Mouse (Mus musculus): ENCODE data around the gene Msantd2. TPM values are rescaled to one million over a fixed set of nuclear protein-coding genes. Genes with fewer than 3 reads are reported as not detected.

Msantd2 gene
- polyA plus RNA-seq, 1 experiment = 10.4 TPM

GRCm38 (mm10) chr9:37485146-37485545 is 4.0 kb upstream of the Msantd2 start:
- no peak overlapping the region for H3K4me3 ChIP-seq (ENCODE audit: insufficient read depth, low read depth, low read length)
- H3K27ac ChIP-seq (replicated peaks; ENCODE audit: low read depth, low read length) = no peak overlapping the region

GRCm38 (mm10) chr9:37488041-37488440 is 1.1 kb upstream of the Msantd2 start:
- peaks cover 9% of the 10 kb centered on the region for H3K4me1 ChIP-seq (ENCODE audit: control insufficient read depth, insufficient read depth, insufficient read length, low read length)
- H3K4me3 ChIP-seq (ENCODE audit: insufficient read depth, low read depth, low read length) = peak overlapping the region; percentile 96
- 0 out of 2 replicates have a peak overlapping the region, but pooled peaks have one; percentile 25 for H3K27ac ChIP-seq (replicated peaks; ENCODE audit: low read depth, low read length)

More at GRCm38 (mm10) chr9:37485146-37485545, 4.0 kb upstream of the Msantd2 start:
- H3K4me1 ChIP-seq (ENCODE audit: control insufficient read depth, insufficient read depth, insufficient read length, low read length) = peaks cover 6% of the 10 kb centered on the region

GRCm38 (mm10) chr9:37489446-37490120 is 464 bp downstream of the Msantd2 start:
- peak overlapping the region; percentile 96 for H3K4me3 ChIP-seq (ENCODE audit: insufficient read depth, low read depth, low read length)
- no peak overlapping the region for H3K27ac ChIP-seq (replicated peaks; ENCODE audit: low read depth, low read length)
- H3K4me1 ChIP-seq (ENCODE audit: control insufficient read depth, insufficient read depth, insufficient read length, low read length) = peaks cover 9% of the 10 kb centered on the region

- Histone ChIP-seq H3K27ac (replicated peaks; ENCODE audit: low read depth, low read length) (no peak overlapping the region), H3K4me1 (ENCODE audit: control insufficient read depth, insufficient read depth, insufficient read length, low read length) (no peaks in the 10 kb centered on the region)
Observed at GRCm38 (mm10) chr9:37495761-37496160, 6.6 kb downstream of the Msantd2 start.

GRCm38 (mm10) chr9:37496325-37496724 is 7.2 kb downstream of the Msantd2 start:
- H3K4me3 ChIP-seq (ENCODE audit: insufficient read depth, low read depth, low read length) = no peak overlapping the region
- H3K4me1 ChIP-seq (ENCODE audit: control insufficient read depth, insufficient read depth, insufficient read length, low read length) = no peaks in the 10 kb centered on the region
- H3K27ac ChIP-seq (replicated peaks; ENCODE audit: low read depth, low read length) = no peak overlapping the region

More at GRCm38 (mm10) chr9:37495761-37496160, 6.6 kb downstream of the Msantd2 start:
- H3K4me3 ChIP-seq (ENCODE audit: insufficient read depth, low read depth, low read length) = no peak overlapping the region

GRCm38 (mm10) chr9:37500201-37500600 is 11.1 kb downstream of the Msantd2 start:
- no peak overlapping the region for H3K27ac ChIP-seq (replicated peaks; ENCODE audit: low read depth, low read length)
- H3K4me1 ChIP-seq (ENCODE audit: control insufficient read depth, insufficient read depth, insufficient read length, low read length) = no peaks in the 10 kb centered on the region
- no peak overlapping the region for H3K4me3 ChIP-seq (ENCODE audit: insufficient read depth, low read depth, low read length)

- H3K4me3 ChIP-seq (ENCODE audit: insufficient read depth, low read depth, low read length) = no peak overlapping the region
- H3K4me1 ChIP-seq (ENCODE audit: control insufficient read depth, insufficient read depth, insufficient read length, low read length) = no peaks in the 10 kb centered on the region
- H3K27ac ChIP-seq (replicated peaks; ENCODE audit: low read depth, low read length) = no peak overlapping the region
Observed at GRCm38 (mm10) chr9:37501170-37501569, 12.1 kb downstream of the Msantd2 start.

- H3K27ac ChIP-seq (replicated peaks; ENCODE audit: low read depth, low read length) = no peak overlapping the region
Observed at GRCm38 (mm10) chr9:37504348-37504747, 15.2 kb downstream of the Msantd2 start.

GRCm38 (mm10) chr9:37506023-37506422 is 16.9 kb downstream of the Msantd2 start:
- no peak overlapping the region for H3K4me3 ChIP-seq (ENCODE audit: insufficient read depth, low read depth, low read length)
- H3K4me1 ChIP-seq (ENCODE audit: control insufficient read depth, insufficient read depth, insufficient read length, low read length) = 0 out of 2 replicates have a peak, but pooled peaks cover 2% of the 10 kb centered on the region
- no peak overlapping the region for H3K27ac ChIP-seq (replicated peaks; ENCODE audit: low read depth, low read length)

More at GRCm38 (mm10) chr9:37504348-37504747, 15.2 kb downstream of the Msantd2 start:
- no peak overlapping the region for H3K4me3 ChIP-seq (ENCODE audit: insufficient read depth, low read depth, low read length)
- no peaks in the 10 kb centered on the region for H3K4me1 ChIP-seq (ENCODE audit: control insufficient read depth, insufficient read depth, insufficient read length, low read length)

- 0 out of 2 replicates have a peak, but pooled peaks cover 2% of the 10 kb centered on the region for H3K4me1 ChIP-seq (ENCODE audit: control insufficient read depth, insufficient read depth, insufficient read length, low read length)
- no peak overlapping the region for H3K4me3 ChIP-seq (ENCODE audit: insufficient read depth, low read depth, low read length)
- no peak overlapping the region for H3K27ac ChIP-seq (replicated peaks; ENCODE audit: low read depth, low read length)
Observed at GRCm38 (mm10) chr9:37512097-37512496, 23.0 kb downstream of the Msantd2 start.

GRCm38 (mm10) chr9:37514456-37514855 is 25.3 kb downstream of the Msantd2 start:
- H3K27ac ChIP-seq (replicated peaks; ENCODE audit: low read depth, low read length) = no peak overlapping the region

GRCm38 (mm10) chr9:37517467-37517866 is 28.3 kb downstream of the Msantd2 start:
- Histone ChIP-seq H3K27ac (replicated peaks; ENCODE audit: low read depth, low read length) (no peak overlapping the region), H3K4me3 (ENCODE audit: insufficient read depth, low read depth, low read length) (no peak overlapping the region), H3K4me1 (ENCODE audit: control insufficient read depth, insufficient read depth, insufficient read length, low read length) (no peaks in the 10 kb centered on the region)

More at GRCm38 (mm10) chr9:37514456-37514855, 25.3 kb downstream of the Msantd2 start:
- no peak overlapping the region for H3K4me3 ChIP-seq (ENCODE audit: insufficient read depth, low read depth, low read length)
- 0 out of 2 replicates have a peak, but pooled peaks cover 2% of the 10 kb centered on the region for H3K4me1 ChIP-seq (ENCODE audit: control insufficient read depth, insufficient read depth, insufficient read length, low read length)

- H3K4me3 ChIP-seq (ENCODE audit: insufficient read depth, low read depth, low read length) = no peak overlapping the region
- H3K27ac ChIP-seq (replicated peaks; ENCODE audit: low read depth, low read length) = no peak overlapping the region
- H3K4me1 ChIP-seq (ENCODE audit: control insufficient read depth, insufficient read depth, insufficient read length, low read length) = no peaks in the 10 kb centered on the region
Observed at GRCm38 (mm10) chr9:37518991-37519390, 29.9 kb downstream of the Msantd2 start.

- Histone ChIP-seq H3K4me3 (ENCODE audit: insufficient read depth, low read depth, low read length) (no peak overlapping the region), H3K4me1 (ENCODE audit: control insufficient read depth, insufficient read depth, insufficient read length, low read length) (no peaks in the 10 kb centered on the region), H3K27ac (replicated peaks; ENCODE audit: low read depth, low read length) (no peak overlapping the region)
Observed at GRCm38 (mm10) chr9:37519995-37520394, 30.9 kb downstream of the Msantd2 start.

- H3K27ac ChIP-seq (replicated peaks; ENCODE audit: low read depth, low read length) = no peak overlapping the region
- H3K4me3 ChIP-seq (ENCODE audit: insufficient read depth, low read depth, low read length) = no peak overlapping the region
- H3K4me1 ChIP-seq (ENCODE audit: control insufficient read depth, insufficient read depth, insufficient read length, low read length) = no peaks in the 10 kb centered on the region
Observed at GRCm38 (mm10) chr9:37525461-37525860, 36.3 kb downstream of the Msantd2 start.
